Mouse (Mus musculus) midbrain, embryonic 13.5 days (tissue): ENCODE results near the gene Nup205. TPM values are rescaled to one million over a fixed set of nuclear protein-coding genes. Genes with fewer than 3 reads are reported as not detected.
"Not testable (repeated sequence)": the region's sequence is repeated elsewhere in the genome, so short reads cannot be mapped to it uniquely, and the experiment has no call there.

Experiments used
- ATAC-seq: fragments of 200-750 bp; cut with Nextera tagmentation; 2 replicates; pipeline ENCODE4 v1.8.0; 2017; ENCODE audit warnings: mild to moderate bottlenecking, moderate TSS enrichment, moderate library complexity
- H3K27ac ChIP-seq: fragments of 300-500 bp; sonication (generic); 2 replicates; pipeline ENCODE4 v1.5.1; 2015; ENCODE audit warnings: inconsistent platforms, mild to moderate bottlenecking, moderate library complexity
- H3K27me3 ChIP-seq: fragments of 300-500 bp; sonication (generic); 2 replicates; pipeline ENCODE4 v1.6.1; 2015; ENCODE audit warnings: mild to moderate bottlenecking, inconsistent platforms
- H3K36me3 ChIP-seq: fragments of 300-500 bp; sonication (generic); 2 replicates; pipeline ENCODE4 v1.6.1; 2015; ENCODE audit warnings: mild to moderate bottlenecking, inconsistent platforms
- H3K4me1 ChIP-seq: fragments of 300-500 bp; sonication (generic); replicated peaks from 2 replicates; pipeline ENCODE4 v1.6.1; 2015; ENCODE audit warnings: inconsistent platforms
- H3K4me2 ChIP-seq: fragments of 300-500 bp; sonication (generic); replicated peaks from 2 replicates; pipeline ENCODE4 v1.6.1; 2015; ENCODE audit warnings: moderate library complexity, mild to moderate bottlenecking, inconsistent platforms
- H3K4me3 ChIP-seq: fragments of 300-500 bp; sonication (generic); replicated peaks from 2 replicates; pipeline ENCODE4 v1.5.1; 2015; ENCODE audit warnings: mild to moderate bottlenecking, inconsistent platforms
- H3K9ac ChIP-seq: fragments of 300-500 bp; sonication (generic); replicated peaks from 2 replicates; pipeline ENCODE4 v1.6.1; 2015; ENCODE audit warnings: mild to moderate bottlenecking, inconsistent platforms
- H3K9me3 ChIP-seq: fragments of 300-500 bp; sonication (generic); 2 replicates; pipeline ENCODE4 v1.6.1; 2016; ENCODE audit warnings: mild to moderate bottlenecking, inconsistent platforms
- WGBS: fragments of 180-500 bp; shearing (Covaris S2); methylation state at CpG from one replicate; pipeline ENCODE4 v1.1.7; 2015; 5-methylcytosine and 5-hydroxymethylcytosine counted together
- polyA plus RNA-seq: library from polyadenylated mRNA; unstranded; fragments of >200 nt; fragmentation: Nextera tagmentation; extraction: Ambion mirVana; gene quantifications from 2 replicates; pipeline ENCODE4 v1.2.1, GENCODE M21; 2015

The Nup205 gene
- polyA plus RNA-seq, 1 experiment from 2014 or later: 29.4 TPM

DNA sequence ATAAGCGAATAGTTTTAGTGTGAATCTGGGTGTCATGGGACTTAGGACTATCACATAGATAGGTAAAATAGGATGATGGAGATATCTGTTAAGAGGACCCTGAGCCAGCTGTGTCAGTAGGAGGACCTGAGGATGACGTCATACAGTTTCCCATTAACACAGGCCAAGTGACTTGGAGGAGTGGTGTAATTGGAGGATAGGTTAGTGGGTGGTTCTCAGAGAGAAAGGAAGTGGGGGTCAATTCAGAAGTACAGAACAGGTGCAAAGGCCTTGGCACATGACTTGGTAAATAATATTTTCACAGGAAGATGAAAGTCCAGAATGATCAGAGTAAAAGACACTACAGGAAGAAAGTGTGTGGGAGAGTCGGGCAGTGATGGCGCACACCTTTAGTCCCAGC lies 4.0 kb upstream of the Nup205 start:
- WGBS: 93% methylated on average over 4 of the region's 4 CpGs
- Histone ChIP-seq H3K9me3 (no peaks in the 10 kb centered on the region), H3K4me1 (peaks cover 2% of the 10 kb centered on the region), H3K36me3 (no peaks in the 10 kb centered on the region), H3K9ac (no peak overlapping the region), H3K4me3 (no peak overlapping the region), H3K27me3 (no peaks in the 10 kb centered on the region), H3K27ac (no peak overlapping the region), H3K4me2 (no peak overlapping the region)
- ATAC-seq: no peak

DNA sequence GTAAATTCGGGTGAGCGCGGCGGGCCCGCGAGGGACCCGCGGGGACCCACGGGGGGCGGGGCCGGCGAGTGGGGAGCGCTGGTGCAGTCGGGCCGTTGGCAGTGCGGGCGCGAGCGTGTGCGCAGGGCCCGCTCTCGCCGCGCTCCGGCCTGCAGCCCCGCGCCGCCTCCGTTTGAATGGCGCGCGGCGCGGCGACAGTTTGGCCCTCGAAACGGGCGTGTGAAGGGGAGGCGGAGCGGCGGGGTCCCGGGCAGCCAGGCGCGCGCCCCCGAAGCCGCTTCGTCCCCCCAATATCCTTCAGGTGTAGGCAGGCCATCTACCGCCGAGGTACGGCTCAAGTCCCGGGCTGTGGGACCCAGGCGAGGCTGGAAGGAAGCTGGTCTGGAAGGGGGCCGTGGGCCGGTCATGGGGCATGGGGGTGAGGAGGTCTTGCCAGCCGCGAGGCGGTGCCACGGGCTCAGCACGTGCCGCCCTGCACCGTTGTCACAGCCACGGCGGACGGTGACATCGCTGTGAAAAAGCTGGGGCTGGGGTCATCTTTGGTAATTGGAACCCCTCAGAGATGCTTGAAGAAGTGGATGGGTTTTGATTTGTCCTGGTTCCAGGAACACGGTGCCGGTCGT lies 540 bp downstream of the Nup205 start:
- H3K4me3 ChIP-seq: peak overlapping the region; percentile 92
- under 1% methylated on average over 56 of the region's 69 CpGs for WGBS
- H3K9ac ChIP-seq: peak overlapping the region; percentile 93
- peak overlapping the region; percentile 91 for H3K4me2 ChIP-seq
- H3K36me3 ChIP-seq: no peaks in the 10 kb centered on the region
- no peaks in the 10 kb centered on the region for H3K9me3 ChIP-seq
- H3K27ac ChIP-seq: peak overlapping the region; percentile 98
- no peaks in the 10 kb centered on the region for H3K27me3 ChIP-seq
- peaks cover 14% of the 10 kb centered on the region for H3K4me1 ChIP-seq
- ATAC-seq: peak; percentile 85

- H3K27ac ChIP-seq, H3K4me3 ChIP-seq, ATAC-seq, H3K36me3 ChIP-seq, H3K9ac ChIP-seq, H3K9me3 ChIP-seq, H3K27me3 ChIP-seq, H3K4me2 ChIP-seq: not testable (repeated sequence)
- peaks cover 14% of the 10 kb centered on the region for H3K4me1 ChIP-seq
- WGBS: 95% methylated on average over 3 of the region's 3 CpGs
These were observed 2.1 kb downstream of the Nup205 start for GRCm38 (mm10) chr6:35179299-35179698.

DNA sequence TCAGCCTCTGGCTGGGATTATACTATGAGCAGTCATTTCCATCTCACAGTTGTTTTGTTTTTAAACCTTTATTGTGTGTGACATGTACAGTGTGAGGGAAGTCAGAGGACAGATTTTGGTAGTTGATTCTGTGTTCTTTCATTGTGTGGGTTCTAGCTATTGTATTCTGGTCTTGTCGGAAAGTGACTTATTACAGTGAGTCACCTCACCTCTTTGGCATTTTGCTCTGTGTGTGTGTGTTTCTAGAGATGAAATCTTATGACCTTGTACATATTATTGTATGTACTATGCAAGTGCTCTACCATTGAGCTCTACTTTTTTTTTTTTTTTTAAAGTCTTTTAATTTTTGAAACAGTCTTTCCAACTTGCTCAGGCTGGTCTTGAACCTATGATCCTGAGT lies 7.6 kb downstream of the Nup205 start:
- H3K4me3 ChIP-seq: no peak overlapping the region
- no peak for ATAC-seq
- H3K27ac ChIP-seq: no peak overlapping the region
- H3K9me3 ChIP-seq: no peaks in the 10 kb centered on the region
- peaks cover 46% of the 10 kb centered on the region for H3K36me3 ChIP-seq
- 86% methylated on average over 1 of the region's 1 CpGs for WGBS
- no peak overlapping the region for H3K4me2 ChIP-seq
- no peaks in the 10 kb centered on the region for H3K27me3 ChIP-seq
- no peak overlapping the region for H3K9ac ChIP-seq
- H3K4me1 ChIP-seq: peaks cover 5% of the 10 kb centered on the region; the same call in 1 of the 2 replicates

DNA sequence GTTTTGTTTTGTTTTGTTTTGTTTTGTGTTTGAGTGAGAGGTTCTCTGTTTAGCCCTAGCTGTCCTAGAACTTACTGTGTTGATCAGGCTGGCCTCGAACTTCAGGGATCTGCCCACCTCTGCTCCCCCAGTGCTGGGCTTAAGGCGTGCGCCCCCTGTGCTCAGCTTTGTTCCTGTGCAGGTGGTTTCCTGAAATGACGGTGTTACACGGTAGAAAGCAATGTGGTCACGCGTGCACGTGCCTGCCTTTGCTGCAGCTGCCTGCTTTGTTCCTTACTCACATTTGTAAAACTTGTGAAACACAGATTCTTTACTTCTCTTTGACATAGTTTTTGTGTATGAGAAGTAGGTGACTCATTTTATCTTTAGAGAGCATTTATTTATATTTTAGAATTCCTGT lies 14.0 kb downstream of the Nup205 start:
- Histone ChIP-seq H3K36me3 (peaks cover 81% of the 10 kb centered on the region), H3K27ac (no peak overlapping the region), H3K4me3 (no peak overlapping the region), H3K27me3 (no peaks in the 10 kb centered on the region), H3K9me3 (no peaks in the 10 kb centered on the region), H3K4me2 (no peak overlapping the region), H3K4me1 (no peaks in the 10 kb centered on the region), H3K9ac (no peak overlapping the region)
- no peak for ATAC-seq
- WGBS: 91% methylated on average over 8 of the region's 8 CpGs

- Histone ChIP-seq H3K36me3 (peaks cover 65% of the 10 kb centered on the region), H3K4me2 (no peak overlapping the region), H3K4me3 (no peak overlapping the region), H3K27me3 (no peaks in the 10 kb centered on the region), H3K9ac (no peak overlapping the region), H3K4me1 (no peaks in the 10 kb centered on the region), H3K27ac (no peak overlapping the region), H3K9me3 (no peaks in the 10 kb centered on the region)
- no peak for ATAC-seq
- 85% methylated on average over 4 of the region's 4 CpGs for WGBS
These were observed 48.5 kb downstream of the Nup205 start for GRCm38 (mm10) chr6:35225696-35226095.

- WGBS: 94% methylated on average over 1 of the region's 1 CpGs
- no peak for ATAC-seq
- no peaks in the 10 kb centered on the region for H3K27me3 ChIP-seq
- no peak overlapping the region for H3K9ac ChIP-seq
- H3K4me3 ChIP-seq: no peak overlapping the region
- H3K36me3 ChIP-seq: peaks cover 75% of the 10 kb centered on the region
- no peaks in the 10 kb centered on the region for H3K4me1 ChIP-seq
- H3K9me3 ChIP-seq: no peaks in the 10 kb centered on the region
- H3K4me2 ChIP-seq: no peak overlapping the region
- H3K27ac ChIP-seq: no peak overlapping the region
These were observed 52.2 kb downstream of the Nup205 start for GRCm38 (mm10) chr6:35229415-35229814.

- Histone ChIP-seq H3K9ac (no peak overlapping the region), H3K4me3 (no peak overlapping the region), H3K36me3 (peaks cover 78% of the 10 kb centered on the region), H3K4me1 (no peaks in the 10 kb centered on the region), H3K4me2 (no peak overlapping the region), H3K9me3 (no peaks in the 10 kb centered on the region), H3K27me3 (no peaks in the 10 kb centered on the region), H3K27ac (no peak overlapping the region)
- ATAC-seq: no peak
- WGBS: 72% methylated on average over 9 of the region's 9 CpGs
These were observed 59.0 kb downstream of the Nup205 start for GRCm38 (mm10) chr6:35236108-35236785.

- Histone ChIP-seq H3K4me3 (no peak overlapping the region), H3K27me3 (no peaks in the 10 kb centered on the region), H3K36me3 (peaks cover 76% of the 10 kb centered on the region), H3K27ac (no peak overlapping the region), H3K4me1 (no peaks in the 10 kb centered on the region), H3K4me2 (no peak overlapping the region), H3K9ac (no peak overlapping the region), H3K9me3 (no peaks in the 10 kb centered on the region)
- ATAC-seq: no peak
- over 99% methylated on average over 4 of the region's 4 CpGs for WGBS
These were observed 66.0 kb downstream of the Nup205 start for GRCm38 (mm10) chr6:35243252-35243651.

DNA sequence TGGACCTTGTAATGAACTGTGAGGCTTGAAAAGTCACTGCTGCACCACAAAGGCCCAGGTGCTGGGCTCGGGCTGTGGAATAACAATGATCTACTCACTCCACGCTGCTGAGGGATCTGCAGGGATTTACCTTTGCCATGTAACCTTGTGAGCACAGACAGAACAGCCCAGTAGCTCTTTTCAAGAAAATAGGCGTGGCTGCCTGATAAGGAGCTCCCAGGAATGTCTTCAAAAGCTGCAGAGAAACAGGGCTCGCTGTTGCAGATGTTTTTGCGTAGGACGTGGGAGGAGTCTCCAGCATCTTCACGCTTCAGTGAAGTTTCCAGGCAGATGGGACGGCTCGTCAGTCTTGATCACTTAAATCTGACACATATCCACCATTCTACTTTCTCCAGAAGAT lies 66.8 kb downstream of the Nup205 start:
- peaks cover 69% of the 10 kb centered on the region for H3K36me3 ChIP-seq

GRCm38 (mm10) chr6:35245086-35245485 lies 67.9 kb downstream of the Nup205 start:
- Histone ChIP-seq H3K36me3 (peaks cover 64% of the 10 kb centered on the region), H3K4me2 (no peak overlapping the region), H3K9me3 (no peaks in the 10 kb centered on the region), H3K27ac (no peak overlapping the region), H3K4me3 (no peak overlapping the region), H3K4me1 (no peaks in the 10 kb centered on the region), H3K27me3 (no peaks in the 10 kb centered on the region), H3K9ac (no peak overlapping the region)
- WGBS: 58% methylated on average over 5 of the region's 5 CpGs
- ATAC-seq: no peak

More for the DNA sequence above, 66.8 kb downstream of the Nup205 start:
- no peak overlapping the region for H3K27ac ChIP-seq
- no peaks in the 10 kb centered on the region for H3K27me3 ChIP-seq
- H3K9me3 ChIP-seq: no peaks in the 10 kb centered on the region
- no peak overlapping the region for H3K4me3 ChIP-seq
- no peak overlapping the region for H3K9ac ChIP-seq
- 85% methylated on average over 9 of the region's 9 CpGs for WGBS
- H3K4me2 ChIP-seq: no peak overlapping the region
- no peak for ATAC-seq
- no peaks in the 10 kb centered on the region for H3K4me1 ChIP-seq

DNA sequence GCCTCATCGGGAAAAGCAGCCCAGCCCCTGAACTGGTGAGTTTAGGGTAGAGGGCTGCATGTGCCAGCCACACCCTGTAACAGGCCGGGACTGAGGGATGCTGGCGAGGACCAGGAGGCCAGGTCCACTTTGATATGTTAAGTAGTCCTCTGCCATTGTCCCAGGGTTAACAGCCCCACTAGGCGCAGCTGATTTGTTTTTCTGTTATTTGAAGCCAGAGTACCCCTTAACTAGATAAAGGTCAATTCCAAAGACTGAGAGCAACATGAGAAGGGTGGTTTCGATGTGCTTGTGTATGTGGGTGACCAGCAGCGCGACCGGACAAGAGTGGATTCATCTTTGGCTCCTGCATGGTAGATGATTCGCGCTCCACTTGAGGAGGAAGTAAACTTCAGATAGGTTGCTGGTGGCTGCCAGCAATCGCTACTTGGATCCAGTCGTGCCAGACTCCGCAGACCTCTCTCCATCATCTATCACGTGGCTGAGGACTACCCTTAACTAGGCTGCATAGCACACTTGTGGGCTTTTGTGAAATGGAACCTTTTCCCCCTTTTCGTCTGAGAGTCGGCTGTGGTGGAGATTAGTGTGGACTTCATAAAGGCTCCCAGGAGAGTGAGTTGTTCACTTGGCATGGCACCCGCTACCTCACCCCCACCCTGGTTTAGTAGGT lies 74.7 kb downstream of the Nup205 start:
- Histone ChIP-seq H3K4me2 (peak overlapping the region; percentile 65), H3K27me3 (no peaks in the 10 kb centered on the region), H3K36me3 (peaks cover 3% of the 10 kb centered on the region), H3K9me3 (no peaks in the 10 kb centered on the region), H3K4me3 (peak overlapping the region; percentile 72), H3K4me1 (peaks cover 33% of the 10 kb centered on the region), H3K27ac (no peak overlapping the region), H3K9ac (no peak overlapping the region)
- ATAC-seq: peak; percentile 37
- 66% methylated on average over 17 of the region's 17 CpGs for WGBS
